Mouse (Mus musculus) c-Kit-positive CD71-negative TER-119-negative erythroid progenitor cells, embryonic 14.5 days (primary cell): ENCODE measurements around the gene Sh3tc1.

Experiments used
- DNase-seq: peaks from one replicate; pipeline ENCODE4 v3.0.0-alpha.2; 2013; ENCODE audit warnings: low read depth

Sh3tc1 gene

GRCm38 (mm10) chr5:35680958-35681357, 58.8 kb downstream of the Sh3tc1 start:
- no peak for DNase-seq

- DNase-seq: no peak
Observed at GRCm38 (mm10) chr5:35679256-35680155, 60.3 kb downstream of the Sh3tc1 start, which contains the start of gene Htra3. Htra3 (minus strand) TSS chr5:35679782.

DNA sequence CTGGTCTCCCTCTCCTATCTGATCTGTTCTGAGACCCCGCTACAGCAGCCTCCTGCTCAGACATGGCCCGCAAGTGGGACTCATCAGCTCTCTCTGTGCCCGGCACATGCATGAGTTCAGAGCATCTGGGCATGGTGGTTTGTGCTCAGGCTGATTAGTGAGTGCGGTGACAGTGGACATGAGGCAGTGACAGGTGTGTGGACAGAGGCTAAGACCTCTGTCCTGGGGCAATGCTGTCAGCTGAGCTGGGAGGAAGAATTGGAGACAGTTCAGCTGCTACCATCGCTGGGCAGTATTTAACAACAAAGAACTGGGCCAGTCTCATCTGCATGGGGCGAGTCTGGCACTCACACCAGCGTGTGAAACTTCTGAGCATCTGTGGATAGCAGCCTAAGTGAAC, 62.8 kb downstream of the Sh3tc1 start:
- no peak for DNase-seq

- no peak for DNase-seq
Observed at GRCm38 (mm10) chr5:35674081-35674555, 65.7 kb downstream of the Sh3tc1 start.

GRCm38 (mm10) chr5:35673086-35673485, 66.7 kb downstream of the Sh3tc1 start:
- DNase-seq: peak; percentile 72

GRCm38 (mm10) chr5:35672581-35672980, 67.2 kb downstream of the Sh3tc1 start:
- no peak for DNase-seq

DNA sequence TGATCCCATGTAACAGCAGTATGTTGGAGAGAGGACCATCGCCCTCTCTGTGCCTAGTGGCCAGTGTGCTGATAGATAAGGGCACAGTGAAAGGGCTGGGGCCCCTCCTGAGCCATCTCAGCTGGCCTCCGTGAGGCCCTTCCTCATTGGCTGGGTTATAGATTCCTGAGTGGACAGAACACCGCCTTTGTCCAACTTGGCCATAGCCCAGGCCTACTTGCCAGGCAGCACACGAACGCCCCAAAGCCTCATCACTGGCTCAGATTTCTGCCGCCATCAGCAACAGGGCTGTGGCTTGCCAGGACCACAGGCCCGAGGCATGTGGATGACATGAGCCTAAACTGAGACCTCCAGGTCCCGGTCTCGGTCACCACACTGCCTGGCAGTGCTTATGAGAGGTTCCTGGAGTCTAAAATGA, 68.3 kb downstream of the Sh3tc1 start:
- no peak for DNase-seq

DNA sequence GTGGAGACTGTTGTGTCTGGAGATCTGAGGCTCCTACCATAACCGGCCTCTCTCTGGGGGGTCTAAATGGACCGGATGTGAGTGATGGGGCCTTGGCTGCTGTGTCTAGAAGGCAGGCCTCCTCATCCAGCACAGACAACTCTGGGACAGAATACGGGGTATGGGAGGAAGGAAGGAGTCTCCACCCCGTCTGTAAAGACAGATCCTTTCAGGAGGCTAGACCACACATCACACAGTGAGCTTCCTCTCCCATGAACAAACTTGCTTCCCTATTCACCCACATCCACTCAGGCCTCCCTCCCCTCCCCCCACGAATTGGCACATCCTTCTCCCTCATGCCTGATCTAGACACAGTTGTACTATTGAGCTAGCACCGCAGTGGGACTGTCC, 69.4 kb downstream of the Sh3tc1 start:
- DNase-seq: peak; percentile 58

GRCm38 (mm10) chr5:35669747-35670411, 69.9 kb downstream of the Sh3tc1 start:
- no peak for DNase-seq

DNA sequence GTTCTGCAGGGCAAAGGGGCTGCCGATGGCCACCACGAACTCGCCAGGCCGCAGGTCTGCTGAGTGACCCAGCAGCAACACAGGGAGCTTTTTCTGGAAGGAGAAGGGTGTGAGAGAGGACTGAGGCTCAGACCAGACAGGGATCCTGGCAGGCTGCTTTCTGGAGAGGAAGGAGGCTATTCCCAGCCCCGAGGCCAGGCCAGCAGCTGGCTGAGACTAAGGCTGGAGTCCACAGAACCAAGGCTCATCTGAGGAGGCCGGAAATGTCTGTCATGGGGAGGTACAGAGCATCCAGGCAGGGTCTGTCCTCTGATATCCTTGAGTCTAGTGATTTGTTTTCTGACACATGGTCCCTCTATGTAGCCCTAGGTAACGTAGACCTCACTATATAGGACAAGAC, 73.6 kb downstream of the Sh3tc1 start:
- no peak for DNase-seq

DNA sequence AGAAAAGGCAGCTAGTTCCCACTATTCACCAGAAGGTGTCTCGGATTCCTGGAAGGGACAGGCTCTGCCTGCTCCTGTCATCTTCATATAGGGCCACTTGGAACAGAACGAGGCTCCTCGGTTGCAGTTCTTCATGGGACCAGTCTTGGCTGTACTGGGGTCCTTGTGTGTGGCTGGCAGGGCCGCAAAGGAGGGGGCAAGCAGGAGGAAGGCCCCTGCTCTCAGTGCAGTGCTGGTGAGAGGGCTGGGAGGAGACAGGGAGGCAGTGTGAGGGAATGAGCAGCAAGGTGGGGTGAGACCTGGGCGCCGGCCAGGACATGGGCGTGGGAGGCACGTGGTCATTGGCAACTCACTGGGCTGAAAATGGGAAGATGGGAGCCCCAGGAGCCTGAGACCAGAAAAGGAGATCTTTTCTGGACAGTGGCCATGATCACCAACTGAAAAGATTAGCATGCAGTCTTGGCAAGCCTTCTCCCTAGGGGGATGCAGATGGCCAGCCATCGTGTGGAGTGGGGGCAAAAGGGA, 77.7 kb downstream of the Sh3tc1 start:
- DNase-seq: no peak

GRCm38 (mm10) chr5:35661210-35661609, 78.6 kb downstream of the Sh3tc1 start:
- DNase-seq: no peak

- no peak for DNase-seq
Observed at GRCm38 (mm10) chr5:35659503-35659902, 80.3 kb downstream of the Sh3tc1 start.

DNA sequence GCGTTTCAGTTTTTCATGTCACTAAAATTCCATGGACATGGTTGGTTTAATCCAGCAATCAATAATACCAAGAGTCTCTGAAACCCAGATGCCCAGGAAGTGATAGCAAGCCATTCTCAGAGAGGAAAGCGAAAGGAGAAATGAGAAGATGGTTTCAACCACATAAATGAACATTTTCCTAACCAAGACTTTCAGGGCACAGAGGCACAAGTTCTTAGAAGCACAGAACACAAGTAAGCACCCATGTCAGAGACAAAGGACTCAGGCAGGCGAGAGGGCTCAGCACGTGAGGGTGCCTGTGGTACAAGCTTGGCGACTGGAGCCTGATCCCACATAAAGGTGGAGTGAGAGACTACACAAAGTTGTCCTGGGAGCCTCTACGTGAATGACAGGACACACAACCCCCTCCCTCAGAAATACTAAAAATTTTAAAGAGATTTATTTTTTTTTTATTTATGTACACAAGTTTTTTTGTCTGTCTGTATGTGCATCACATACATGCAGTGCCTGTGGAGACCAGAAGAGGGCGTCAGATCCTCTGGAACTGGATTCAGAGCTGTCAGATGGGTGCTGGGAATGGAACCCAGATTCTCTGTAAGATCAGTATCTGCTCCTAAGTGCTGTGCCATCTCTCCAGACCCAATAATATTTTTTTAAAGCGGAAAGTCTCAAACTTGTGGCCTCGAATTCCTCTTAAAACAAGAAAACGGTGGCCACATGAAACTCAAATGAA, 83.9 kb downstream of the Sh3tc1 start:
- no peak for DNase-seq

DNA sequence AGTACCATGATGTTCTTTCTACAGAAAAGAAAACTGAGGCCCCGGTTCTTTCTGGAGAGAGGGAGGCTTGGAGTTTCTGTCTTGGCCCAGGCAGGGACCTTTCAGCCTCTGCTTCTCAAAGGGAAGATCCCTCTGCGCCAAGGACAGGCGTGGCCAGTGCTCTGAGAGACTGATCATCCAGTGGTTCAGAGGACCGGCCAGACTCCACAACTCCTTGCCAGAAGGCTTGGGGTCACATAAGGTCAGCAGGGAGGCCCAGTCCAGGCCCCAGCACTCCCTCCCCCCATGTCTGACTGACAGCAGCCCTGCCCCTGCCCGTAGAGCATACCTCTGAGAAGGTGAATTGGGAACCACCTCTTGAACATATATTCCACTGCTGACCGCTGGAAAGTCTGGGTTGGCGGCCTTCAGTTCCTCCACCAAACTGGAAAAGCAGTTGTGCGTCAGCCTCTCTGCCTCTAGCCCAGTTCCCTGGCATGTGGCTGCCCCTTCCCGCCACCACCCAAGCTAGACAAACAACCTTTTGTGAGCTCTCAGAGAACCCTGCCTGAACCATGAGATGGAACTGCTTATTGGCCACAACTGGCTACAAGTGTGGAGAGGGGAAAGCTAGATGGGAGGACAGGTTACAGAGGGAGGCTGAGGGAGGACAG, 85.9 kb downstream of the Sh3tc1 start:
- no peak for DNase-seq

- no peak for DNase-seq
Observed at GRCm38 (mm10) chr5:35652872-35653271, 86.9 kb downstream of the Sh3tc1 start.

DNA sequence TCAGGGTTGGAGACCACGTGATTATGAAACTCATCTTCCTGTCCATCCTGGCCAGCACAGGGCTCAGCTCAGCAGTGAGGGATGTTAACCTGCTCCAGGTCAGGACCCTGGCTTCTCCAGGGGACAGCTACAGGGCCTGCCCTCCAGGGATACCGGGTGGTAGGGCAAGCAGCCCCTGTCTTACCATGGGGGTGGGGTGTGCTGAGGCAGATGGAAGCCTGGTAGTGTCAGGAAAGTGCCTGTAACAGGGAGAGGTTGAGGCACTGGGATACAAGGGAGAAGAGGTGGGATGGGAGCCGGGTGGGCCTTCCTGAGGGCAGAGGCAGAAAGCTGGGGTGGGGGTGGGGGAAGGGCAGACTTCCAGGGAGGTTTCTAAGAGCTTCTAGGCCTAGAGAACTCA, 87.5 kb downstream of the Sh3tc1 start:
- DNase-seq: no peak

GRCm38 (mm10) chr5:35648230-35648629, 91.6 kb downstream of the Sh3tc1 start:
- no peak for DNase-seq

- no peak for DNase-seq
Observed at GRCm38 (mm10) chr5:35647562-35647961, 92.2 kb downstream of the Sh3tc1 start.
